In the genomic region with DNA sequence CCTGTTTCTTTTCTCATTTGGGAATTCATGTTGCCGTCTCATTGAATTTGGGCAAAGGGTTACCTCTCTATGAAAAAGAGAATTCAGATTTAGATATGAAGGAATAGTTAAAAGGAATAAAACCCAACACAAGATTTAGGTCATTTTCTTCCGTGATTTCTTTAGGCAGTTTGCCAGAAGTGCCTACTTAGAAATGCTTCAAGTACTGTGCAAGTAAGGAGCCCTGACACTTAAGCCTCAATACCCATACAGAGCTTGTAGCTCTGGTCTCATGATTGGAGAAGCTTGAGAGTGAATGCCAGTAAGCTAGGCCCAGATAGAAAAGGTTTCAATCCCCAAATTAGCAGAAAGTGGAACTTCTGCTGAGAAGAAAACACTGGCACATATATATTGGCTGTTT, we compare ENCODE assay signal across 9 mouse cellular contexts. TPM values are rescaled to one million over a fixed set of nuclear protein-coding genes. Genes with fewer than 3 reads are reported as not detected.
A peak's percentile ranks its signal among the peaks of the same experiment; 100 is the strongest.
DNase-seq lines count a peak whose midpoint lies in the region; ATAC-seq lines count a peak whose summit lies in the region.
"Had no signal": no experiment of that assay in that cellular context is flagged by ENCODE, and none has a peak within 500 bp of the region (broad histone marks: within the 10 kb centered on the region; RNA-seq: fewer than 3 reads in every experiment).

No protein-coding gene starts in this region.

- H3K27me3 ChIP-seq in kidney, embryonic 16.5 days (ENCODE audit: insufficient read depth, low read length), result no peaks in the 10 kb centered on the region
- H3K27me3 ChIP-seq in embryonic facial prominence, embryonic 14.5 days (replicated peaks; ENCODE audit: control insufficient read depth, insufficient read depth, low read length), result no peaks in the 10 kb centered on the region
- peaks cover 4% of the 10 kb centered on the region for H3K27me3 ChIP-seq in hindbrain, embryonic 16.5 days (replicated peaks; ENCODE audit: control insufficient read depth, insufficient read depth, low read length)
- H3K27me3 ChIP-seq in lung, embryonic 16.5 days (ENCODE audit: control insufficient read depth, insufficient read depth, low read depth, low read length), result no peaks in the 10 kb centered on the region
- H3K27me3 ChIP-seq in midbrain, embryonic 16.5 days (ENCODE audit: control insufficient read depth, insufficient read depth, low read depth, low read length), result peaks cover 12% of the 10 kb centered on the region

- no peak for ATAC-seq in kidney, embryonic 16.5 days (ENCODE audit: low FRiP score, low TSS enrichment)
- no peak for ATAC-seq in embryonic facial prominence, embryonic 14.5 days (ENCODE audit: low read depth)
- no peak for ATAC-seq in hindbrain, embryonic 16.5 days
- no peak for ATAC-seq in lung, embryonic 16.5 days (ENCODE audit: low read depth)
- ATAC-seq in midbrain, embryonic 16.5 days, result no peak

- WGBS in kidney, embryonic 16.5 days, result 41% methylated on average over 2 of the region's 2 CpGs
- WGBS in embryonic facial prominence, embryonic 14.5 days, result 32% methylated on average over 2 of the region's 2 CpGs
- 52% methylated on average over 2 of the region's 2 CpGs for WGBS in hindbrain, embryonic 16.5 days
- 18% methylated on average over 2 of the region's 2 CpGs for WGBS in lung, embryonic 16.5 days
- WGBS in midbrain, embryonic 16.5 days, result 52% methylated on average over 2 of the region's 2 CpGs

- peak overlapping the region; percentile 69 for H3K4me2 ChIP-seq in kidney, embryonic 16.5 days (replicated peaks; ENCODE audit: low read depth, low read length)
- peak overlapping the region; percentile 88 for H3K4me2 ChIP-seq in embryonic facial prominence, embryonic 14.5 days (ENCODE audit: low read depth, low read length)
- H3K4me2 ChIP-seq in hindbrain, embryonic 16.5 days (ENCODE audit: low read length), result peak overlapping the region; percentile 34; the same call in 1 of the 2 replicates
- peak overlapping the region; percentile 62 for H3K4me2 ChIP-seq in lung, embryonic 16.5 days (ENCODE audit: low read depth, low read length)
- H3K4me2 ChIP-seq in midbrain, embryonic 16.5 days (ENCODE audit: low read length), result no peak overlapping the region

- no peaks in the 10 kb centered on the region for H3K36me3 ChIP-seq in kidney, embryonic 16.5 days (ENCODE audit: insufficient read depth, low read length)
- no peaks in the 10 kb centered on the region for H3K36me3 ChIP-seq in embryonic facial prominence, embryonic 14.5 days (ENCODE audit: control insufficient read depth, insufficient read depth, low read length)
- H3K36me3 ChIP-seq in hindbrain, embryonic 16.5 days (ENCODE audit: control insufficient read depth, insufficient read depth, low read length), result no peaks in the 10 kb centered on the region
- no peaks in the 10 kb centered on the region for H3K36me3 ChIP-seq in lung, embryonic 16.5 days (ENCODE audit: control insufficient read depth, insufficient read depth, low read length)
- no peaks in the 10 kb centered on the region for H3K36me3 ChIP-seq in midbrain, embryonic 16.5 days (ENCODE audit: control insufficient read depth, insufficient read depth, low read length)
- H3K36me3 ChIP-seq: midbrain, embryonic 13.5 days had no signal

- no peak for DNase-seq in kidney, postnatal 4 days
- DNase-seq in embryonic facial prominence, embryonic 14.5 days (ENCODE audit: low spot score), result no peak
- no peak for DNase-seq in Muller cell, postnatal 12 days (ENCODE audit: inconsistent ontology term)
- DNase-seq: layer of hippocampus, adult 9-11 months had no signal

- H3K9me3 ChIP-seq in kidney, embryonic 16.5 days (ENCODE audit: low read length), result no peaks in the 10 kb centered on the region
- peaks cover 4% of the 10 kb centered on the region; the same call in 1 of the 2 replicates for H3K9me3 ChIP-seq in embryonic facial prominence, embryonic 14.5 days (ENCODE audit: control insufficient read depth, low read length)
- no peaks in the 10 kb centered on the region for H3K9me3 ChIP-seq in hindbrain, embryonic 16.5 days (ENCODE audit: control insufficient read depth, low read length)
- peaks cover 2% of the 10 kb centered on the region; the same call in 1 of the 2 replicates for H3K9me3 ChIP-seq in lung, embryonic 16.5 days (ENCODE audit: control insufficient read depth, low read length)
- no peaks in the 10 kb centered on the region; the same call in 1 of the 2 replicates for H3K9me3 ChIP-seq in midbrain, embryonic 16.5 days (replicated peaks; ENCODE audit: control insufficient read depth, low read length, poor library complexity, severe bottlenecking)
- H3K9me3 ChIP-seq: midbrain, embryonic 13.5 days had no signal

- no peak overlapping the region; the same call in 1 of the 2 replicates for H3K27ac ChIP-seq in kidney, embryonic 16.5 days (ENCODE audit: low read length)
- H3K27ac ChIP-seq in embryonic facial prominence, embryonic 14.5 days (replicated peaks; ENCODE audit: low read depth, low read length), result no peak overlapping the region
- no peak overlapping the region for H3K27ac ChIP-seq in hindbrain, embryonic 16.5 days (ENCODE audit: low read depth, low read length)
- H3K27ac ChIP-seq in lung, embryonic 16.5 days (ENCODE audit: low read length), result peak overlapping the region; percentile 89
- H3K27ac ChIP-seq in midbrain, embryonic 16.5 days (ENCODE audit: low read length), result no peak overlapping the region
- H3K27ac ChIP-seq: midbrain, embryonic 13.5 days had no signal

- H3K4me1 ChIP-seq in kidney, embryonic 16.5 days (ENCODE audit: insufficient read depth, low read length), result no peaks in the 10 kb centered on the region
- H3K4me1 ChIP-seq in embryonic facial prominence, embryonic 14.5 days (ENCODE audit: control insufficient read depth, insufficient read depth, low read length), result peaks cover 8% of the 10 kb centered on the region; the same call in 1 of the 2 replicates
- peaks cover 10% of the 10 kb centered on the region; the same call in 1 of the 2 replicates for H3K4me1 ChIP-seq in hindbrain, embryonic 16.5 days (ENCODE audit: control insufficient read depth, insufficient read depth, low read depth, low read length)
- peaks cover 13% of the 10 kb centered on the region; the same call in 1 of the 2 replicates for H3K4me1 ChIP-seq in lung, embryonic 16.5 days (replicated peaks; ENCODE audit: control insufficient read depth, insufficient read depth, low read length)
- H3K4me1 ChIP-seq in midbrain, embryonic 16.5 days (ENCODE audit: control insufficient read depth, insufficient read depth, low read length), result peaks cover 3% of the 10 kb centered on the region; the same call in 1 of the 2 replicates

- H3K4me3 ChIP-seq in kidney, embryonic 16.5 days (ENCODE audit: low read length), result peak overlapping the region; percentile 83
- H3K4me3 ChIP-seq in embryonic facial prominence, embryonic 14.5 days (ENCODE audit: low read depth, low read length), result peak overlapping the region; percentile 78
- no peak overlapping the region for H3K4me3 ChIP-seq in hindbrain, embryonic 16.5 days (ENCODE audit: low read length)
- H3K4me3 ChIP-seq in lung, embryonic 16.5 days (ENCODE audit: low read length), result peak overlapping the region; percentile 85
- no peak overlapping the region for H3K4me3 ChIP-seq in midbrain, embryonic 16.5 days (ENCODE audit: low read depth, low read length)

- H3K9ac ChIP-seq in kidney, embryonic 16.5 days (replicated peaks; ENCODE audit: low read length), result peak overlapping the region; percentile 84
- H3K9ac ChIP-seq in embryonic facial prominence, embryonic 14.5 days (ENCODE audit: low read depth, low read length), result peak overlapping the region; percentile 79; the same call in 1 of the 2 replicates
- H3K9ac ChIP-seq in hindbrain, embryonic 16.5 days (ENCODE audit: low read depth, low read length), result no peak overlapping the region
- peak overlapping the region; percentile 90; the same call in 1 of the 2 replicates for H3K9ac ChIP-seq in lung, embryonic 16.5 days (ENCODE audit: low read length)
- no peak overlapping the region for H3K9ac ChIP-seq in midbrain, embryonic 16.5 days (ENCODE audit: low read depth, low read length)
- H3K9ac ChIP-seq: midbrain, embryonic 13.5 days had no signal

RNA-seq across cellular contexts. Expression of gene Arhgap29, which starts 2.1 kb away (rescaled TPM):
- polyA plus RNA-seq in kidney, embryonic 16.5 days (2015; fragmentation: Nextera tagmentation; extraction: Ambion mirVana), result 46.2 and 48.8 TPM in 2 replicates
- polyA plus RNA-seq in embryonic facial prominence, embryonic 14.5 days (2014; fragmentation: Nextera tagmentation; extraction: Ambion mirVana), result 75.2 and 82.0 TPM in 2 replicates
- polyA plus RNA-seq in hindbrain, embryonic 16.5 days (2015; fragmentation: Nextera tagmentation; extraction: Ambion mirVana), result 15.4 and 22.1 TPM in 2 replicates
- polyA plus RNA-seq in lung, embryonic 16.5 days (2015; fragmentation: Nextera tagmentation; extraction: Ambion mirVana), result 64.6 and 65.6 TPM in 2 replicates
- polyA plus RNA-seq in midbrain, embryonic 16.5 days (2015; fragmentation: Nextera tagmentation; extraction: Ambion mirVana), result 16.4 and 16.7 TPM in 2 replicates

Comparison
In these comparisons a context has a peak if more than half of its experiments do, and no peak if none do; other contexts are left out.
1. H3K4me3 ChIP-seq: peak in kidney, embryonic 16.5 days (single experiment), embryonic facial prominence, embryonic 14.5 days (single experiment) and lung, embryonic 16.5 days (single experiment); none in hindbrain, embryonic 16.5 days (single experiment) and midbrain, embryonic 16.5 days (single experiment).
2. H3K9ac ChIP-seq: peak in kidney, embryonic 16.5 days (single experiment), embryonic facial prominence, embryonic 14.5 days (single experiment) and lung, embryonic 16.5 days (single experiment); none in hindbrain, embryonic 16.5 days (single experiment) and midbrain, embryonic 16.5 days (single experiment).